Mouse (Mus musculus): Measurements from ENCODE around the gene A930033H14Rik.

- no peak for TF ChIP-seq POLR2A (IDR thresholded peaks at IDR 0.05; ENCODE audit: extremely low read depth, insufficient read depth, low read length)
- no peak for TF ChIP-seq CTCF (IDR thresholded peaks at IDR 0.05; ENCODE audit: low read depth, low read length)
Measured at GRCm38 (mm10) chr10:69252112-69253074, 39.5 kb upstream of the A930033H14Rik start.

Data from liver, adult 2 months (tissue).